Mouse (Mus musculus) frontal cortex, adult (tissue): ENCODE data around the gene Yeats2.

ENCODE experiments used
- ATAC-seq: cut with Nextera tagmentation; 2 replicates; pipeline ENCODE4 v1.9.2; 2017; ENCODE audit warnings: mild to moderate bottlenecking, moderate library complexity, mixed read lengths; ENCODE audit not compliant: low TSS enrichment

Yeats2 gene

DNA sequence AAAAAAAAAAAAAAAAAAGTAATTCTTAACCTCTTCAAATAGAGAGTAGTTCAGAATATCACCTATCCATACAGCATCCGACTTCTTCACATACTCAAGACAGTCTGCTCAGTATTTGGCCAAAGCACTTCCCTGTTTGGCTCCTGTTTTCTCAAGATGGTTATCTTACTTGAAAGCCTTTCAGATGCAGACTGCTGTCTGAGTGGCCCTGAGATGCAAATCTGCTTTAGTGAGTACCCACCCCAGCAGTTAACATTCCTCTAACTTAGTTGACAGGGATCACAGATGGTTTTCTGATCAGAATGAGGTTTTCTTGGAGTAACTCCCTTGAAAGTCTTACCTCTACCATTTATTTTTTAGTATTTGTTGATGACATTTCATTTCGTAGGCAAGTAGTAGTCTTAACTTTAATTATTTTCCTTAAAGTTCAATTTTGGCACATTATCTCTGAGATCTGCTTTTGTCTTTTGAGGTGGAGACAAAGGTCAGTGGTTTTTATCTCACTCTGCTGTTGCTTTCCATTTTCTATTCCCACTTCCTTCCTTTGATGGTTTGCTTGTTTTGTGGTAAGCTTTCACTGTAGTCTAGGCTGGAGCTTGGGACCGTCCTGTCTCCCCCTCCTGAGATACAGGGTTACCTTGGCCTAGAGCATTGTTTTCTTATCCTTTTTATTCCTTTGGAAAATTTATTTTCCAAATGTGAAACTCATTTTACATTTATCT, 50.5 kb downstream of the Yeats2 start:
- no peak for ATAC-seq

GRCm38 (mm10) chr16:20192043-20192442, 51.2 kb downstream of the Yeats2 start:
- ATAC-seq: no peak

GRCm38 (mm10) chr16:20195546-20195945, 54.7 kb downstream of the Yeats2 start:
- ATAC-seq: no peak

DNA sequence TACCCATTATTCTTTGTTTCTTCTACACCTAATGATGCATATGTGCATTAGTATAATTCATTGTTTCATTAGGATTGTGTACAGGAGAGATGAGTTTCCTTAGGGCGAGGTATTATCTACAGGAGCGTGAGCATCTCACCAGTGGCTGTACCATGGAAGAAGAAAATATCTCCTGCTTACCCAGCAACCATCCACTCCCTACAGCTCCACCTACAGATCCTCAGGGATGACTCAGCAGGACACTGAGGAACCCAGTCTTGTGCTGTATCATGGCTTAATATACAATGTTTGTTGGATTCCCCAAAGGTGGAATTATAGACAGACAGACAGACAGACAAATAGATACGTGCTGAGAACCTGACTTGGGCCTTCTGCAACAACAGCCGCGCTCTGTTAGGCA, 56.1 kb downstream of the Yeats2 start:
- ATAC-seq: peak; percentile 86; the same call in 1 of the 2 replicates

DNA sequence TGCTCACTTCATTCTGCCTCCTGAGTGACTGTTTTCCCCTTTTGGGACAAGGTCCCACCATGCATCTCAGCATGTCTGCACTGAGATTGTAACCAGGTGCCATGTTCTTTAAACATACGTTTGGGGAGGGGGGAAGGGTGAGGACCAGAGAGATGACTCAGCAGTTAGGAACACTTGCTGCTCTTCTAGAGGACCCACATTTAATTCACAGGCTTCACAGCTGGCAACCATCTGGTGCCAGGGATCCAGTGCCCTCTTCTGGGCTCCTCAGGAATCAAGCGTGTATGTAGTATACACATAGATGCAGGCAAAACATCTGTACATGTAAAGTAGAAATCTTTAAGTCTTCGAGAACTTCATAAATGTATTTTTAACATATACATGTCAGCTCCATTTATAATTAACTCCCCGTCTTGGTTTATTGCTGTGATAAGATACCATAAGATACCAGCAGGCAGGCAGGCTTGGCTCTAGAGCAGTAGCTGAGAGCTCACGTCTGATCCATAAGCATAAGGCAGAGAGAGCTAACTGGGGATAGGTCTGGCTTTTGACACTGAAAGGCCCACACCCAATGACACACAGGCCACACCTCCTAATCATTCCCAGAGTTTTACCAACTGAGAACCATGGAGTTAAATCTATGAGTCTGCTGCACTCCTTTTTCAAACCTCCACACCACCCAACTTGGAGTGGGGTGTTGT, 58.8 kb downstream of the Yeats2 start:
- ATAC-seq: no peak

DNA sequence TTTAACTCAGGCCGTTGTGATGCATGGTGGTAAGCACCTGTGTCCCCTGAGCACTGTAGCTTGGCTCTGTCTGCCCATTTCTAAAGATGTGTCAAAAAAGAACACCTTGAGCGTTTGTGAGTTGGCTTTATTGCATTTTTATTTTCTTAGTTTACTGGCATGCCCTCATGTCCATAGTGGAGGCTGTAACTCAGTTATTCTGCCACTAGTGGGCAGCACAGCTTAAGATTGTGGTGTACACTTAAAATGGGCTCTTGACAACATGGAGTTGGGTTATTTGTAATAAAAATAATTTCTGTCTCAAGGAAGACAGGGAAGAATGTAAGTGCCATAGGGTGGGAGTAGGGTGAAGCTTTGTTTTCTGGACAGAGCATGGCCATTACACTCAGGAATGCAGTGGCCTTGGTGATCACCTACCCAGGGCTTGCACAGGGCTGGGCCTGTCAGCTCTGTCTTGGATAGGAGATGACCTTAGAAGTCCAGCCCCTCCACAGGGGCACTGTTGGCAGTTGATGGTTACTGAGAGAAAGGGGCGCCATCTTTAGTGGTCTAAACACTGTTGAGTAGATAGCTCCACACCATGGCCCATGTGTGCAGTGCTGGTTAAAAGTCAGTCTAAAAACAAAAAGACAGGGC, 72.8 kb downstream of the Yeats2 start:
- 0 out of 2 replicates have a peak, but pooled peaks have one; percentile 57 for ATAC-seq

DNA sequence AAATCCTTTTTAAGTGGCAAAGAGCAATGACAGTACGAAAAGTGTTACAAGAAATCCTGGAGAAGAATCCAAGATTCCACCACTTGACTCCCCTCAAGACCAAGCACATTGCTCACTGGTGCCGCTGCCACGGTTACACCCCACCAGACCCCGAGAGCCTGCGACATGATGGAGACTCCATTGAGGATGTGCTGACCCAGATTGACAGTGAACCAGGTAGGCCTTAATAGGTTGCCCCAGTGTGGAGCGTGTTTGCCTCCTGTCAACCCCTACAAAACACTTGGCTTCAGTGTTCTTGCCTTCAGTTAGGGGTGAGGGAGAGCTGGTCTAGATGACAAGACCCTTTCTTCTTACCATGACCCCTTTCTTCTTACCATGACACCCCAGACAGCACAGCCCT, 81.9 kb downstream of the Yeats2 start:
- ATAC-seq: no peak

- no peak for ATAC-seq
Measured at GRCm38 (mm10) chr16:20226676-20227075, 85.8 kb downstream of the Yeats2 start.

DNA sequence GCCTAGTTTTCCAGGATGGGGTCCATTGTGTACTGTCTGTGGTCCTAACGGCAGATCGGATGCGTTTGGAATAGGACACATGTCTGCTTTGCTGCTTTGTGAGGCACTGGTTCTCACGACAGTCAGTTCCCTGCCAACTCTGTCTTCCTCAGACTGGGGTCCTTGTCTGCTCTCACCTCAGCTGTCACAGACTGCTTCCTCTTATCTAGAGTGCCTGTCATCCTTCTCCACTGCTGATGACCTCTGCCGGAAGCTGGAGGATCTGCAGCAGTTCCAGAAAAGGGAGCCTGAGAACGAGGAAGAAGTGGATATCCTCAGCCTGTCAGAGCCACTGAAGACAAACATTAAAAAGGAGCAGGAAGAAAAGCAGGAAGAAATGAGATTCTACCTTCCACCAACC, 86.6 kb downstream of the Yeats2 start:
- ATAC-seq: peak; percentile 66; the same call in 1 of the 2 replicates

DNA sequence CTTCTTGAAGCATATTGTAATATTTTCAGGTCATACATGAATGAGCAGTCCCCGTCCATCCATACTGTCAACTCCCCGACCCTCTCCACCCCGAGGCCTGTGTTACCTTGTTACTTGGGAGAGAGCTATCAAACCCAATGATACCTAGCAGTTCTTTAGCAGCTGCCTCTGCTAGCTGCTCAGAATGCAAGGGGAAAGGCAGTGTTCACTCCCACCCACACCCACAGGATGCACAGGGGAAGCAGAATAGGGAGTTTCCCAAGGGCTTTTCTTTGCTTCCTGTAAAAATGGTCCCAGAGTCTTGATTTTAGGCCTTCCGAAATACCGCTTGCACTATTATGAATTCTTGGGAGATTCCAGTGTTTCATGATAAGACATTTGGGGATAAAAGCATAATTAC, 87.3 kb downstream of the Yeats2 start:
- ATAC-seq: peak; percentile 76

DNA sequence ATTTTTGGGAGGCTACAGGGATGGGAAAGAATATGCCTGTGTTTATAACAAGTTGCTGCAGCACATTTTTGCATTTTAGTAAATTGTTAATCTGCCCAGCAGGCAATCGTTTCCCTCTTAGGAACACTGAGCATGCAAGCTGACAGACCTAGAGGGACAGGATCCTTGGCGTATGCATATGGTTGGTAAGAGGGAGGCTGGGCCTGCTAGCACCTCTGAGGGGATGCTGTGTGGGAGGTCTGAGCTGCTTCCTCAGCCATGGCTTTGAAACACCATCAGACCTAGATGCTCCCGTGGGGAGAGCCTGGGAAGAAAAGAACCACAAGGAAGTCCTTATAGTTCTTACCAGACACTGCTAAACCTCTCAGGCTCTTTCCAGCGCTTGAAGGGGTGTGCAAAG, 93.5 kb downstream of the Yeats2 start:
- peak; percentile 50 for ATAC-seq

DNA sequence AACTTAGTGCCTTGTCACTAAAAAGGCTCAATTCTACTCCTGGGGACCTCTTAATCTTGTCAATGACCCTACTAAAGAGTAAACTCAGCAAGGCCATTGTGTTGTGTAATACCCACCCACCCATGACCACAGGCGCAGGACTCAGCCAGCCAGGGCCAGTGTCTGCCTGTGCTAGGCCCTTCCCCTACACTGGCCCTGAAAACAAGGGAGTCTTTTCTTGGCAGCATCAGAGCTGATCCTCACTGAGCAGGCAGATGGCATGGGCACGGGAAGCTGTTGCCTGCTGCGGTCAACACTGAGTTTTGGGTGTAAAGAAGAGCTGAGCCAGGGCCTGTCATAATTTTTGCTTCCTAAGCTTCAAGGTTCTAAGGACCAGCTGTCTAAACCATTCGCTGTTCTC, 96.6 kb downstream of the Yeats2 start:
- peak; percentile 63 for ATAC-seq

DNA sequence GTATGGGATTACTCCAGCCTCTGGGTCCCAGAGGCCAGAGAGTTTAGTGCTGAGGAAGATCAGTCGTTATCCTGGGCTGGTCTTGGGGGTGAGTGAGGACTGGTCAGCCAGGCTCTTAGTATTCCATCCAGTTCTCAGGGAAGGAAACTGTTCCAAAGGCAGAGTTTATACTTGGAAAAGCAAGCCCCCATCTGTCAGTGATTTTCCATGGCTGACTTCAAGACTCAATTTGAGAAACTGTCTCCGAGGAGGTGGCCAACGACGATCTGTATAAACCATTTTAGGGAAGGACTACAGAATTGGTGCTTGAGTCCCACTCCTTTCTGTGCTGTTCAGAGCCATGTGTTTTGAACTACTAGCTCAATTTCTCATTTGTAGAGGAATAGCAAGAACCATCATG, 97.8 kb downstream of the Yeats2 start:
- no peak for ATAC-seq

GRCm38 (mm10) chr16:20240468-20241414, 99.9 kb downstream of the Yeats2 start, which contains the start of gene Map6d1:
TSS of gene Map6d1 (minus strand) at chr16:20241358.
- ATAC-seq: peak; percentile 53

DNA sequence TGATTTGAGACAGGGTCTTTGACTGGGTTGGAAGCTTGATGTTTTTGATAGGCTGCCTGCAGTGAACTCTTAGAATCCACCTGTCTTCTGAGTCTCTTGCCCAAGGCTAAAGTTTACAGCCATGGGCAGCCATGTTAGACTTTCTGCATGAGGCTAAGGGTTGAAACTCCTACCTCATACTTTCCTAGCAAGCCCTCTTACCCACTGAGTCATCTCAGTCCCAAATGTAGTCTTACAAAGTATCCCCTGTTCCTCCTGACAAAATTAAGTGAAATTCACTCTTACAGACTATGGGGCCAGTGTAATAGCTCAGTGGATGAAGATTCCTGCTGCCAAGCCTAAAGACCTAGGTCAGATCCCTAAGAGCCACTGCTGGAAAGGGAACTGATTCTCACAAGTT, 106.2 kb downstream of the Yeats2 start:
- no peak for ATAC-seq

DNA sequence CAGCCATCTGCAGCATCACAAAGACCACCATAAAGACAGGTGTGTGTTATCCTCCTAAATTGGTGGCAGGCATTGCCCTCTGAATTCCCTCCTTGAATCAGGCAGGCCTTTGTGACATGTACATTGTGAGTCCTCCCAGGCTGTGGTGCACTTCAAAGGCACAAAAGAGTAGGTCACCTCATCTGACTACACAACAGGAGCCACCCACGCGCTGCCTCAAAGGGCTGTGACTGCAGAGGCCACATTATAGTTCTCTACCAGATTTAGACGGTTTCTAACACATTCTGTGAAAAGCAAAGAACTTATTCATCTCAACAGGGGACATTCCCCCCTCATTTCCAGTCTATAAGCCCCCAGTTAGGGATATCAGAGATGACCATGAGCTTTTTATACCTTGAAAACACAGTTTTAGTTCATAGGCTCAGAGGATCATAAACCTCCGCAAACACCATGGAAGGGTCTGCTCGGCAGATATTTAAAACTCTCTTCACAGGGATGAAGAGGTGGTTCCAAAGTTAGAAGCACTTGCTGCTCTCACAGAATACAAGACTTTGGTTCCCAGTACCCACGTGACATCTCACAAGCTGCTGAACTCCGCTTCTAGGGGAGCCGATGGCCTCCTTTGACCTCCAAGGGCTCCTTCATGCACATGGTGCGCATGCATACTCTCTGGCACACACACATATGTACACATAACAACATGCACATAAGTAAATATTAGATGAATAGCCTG, 107.7 kb downstream of the Yeats2 start:
- ATAC-seq: peak; percentile 91

- ATAC-seq: no peak
Measured at GRCm38 (mm10) chr16:20257926-20258325, 117.1 kb downstream of the Yeats2 start.

DNA sequence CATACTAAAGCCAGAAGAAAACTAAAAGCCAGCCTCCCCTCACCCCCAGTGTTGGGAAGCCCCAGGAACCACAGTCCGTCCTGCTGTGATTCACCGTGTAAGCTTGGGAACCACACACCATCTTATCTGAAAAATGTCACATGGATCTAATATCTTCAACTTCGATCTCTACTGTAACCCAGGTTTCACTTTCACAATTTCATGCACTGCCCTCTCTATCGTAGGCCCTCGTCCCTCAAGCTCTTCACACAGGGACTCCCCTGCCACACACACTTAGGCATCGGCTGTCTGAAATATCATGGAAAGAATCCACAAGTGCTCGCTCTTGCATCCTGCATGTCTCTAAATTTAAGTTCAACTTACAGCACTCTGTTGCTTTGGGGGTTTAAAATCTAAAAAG, 124.2 kb downstream of the Yeats2 start:
- no peak for ATAC-seq

- no peak for ATAC-seq
Measured at GRCm38 (mm10) chr16:20271339-20271738, 130.5 kb downstream of the Yeats2 start.

GRCm38 (mm10) chr16:20272994-20273393, 132.1 kb downstream of the Yeats2 start:
- no peak for ATAC-seq

DNA sequence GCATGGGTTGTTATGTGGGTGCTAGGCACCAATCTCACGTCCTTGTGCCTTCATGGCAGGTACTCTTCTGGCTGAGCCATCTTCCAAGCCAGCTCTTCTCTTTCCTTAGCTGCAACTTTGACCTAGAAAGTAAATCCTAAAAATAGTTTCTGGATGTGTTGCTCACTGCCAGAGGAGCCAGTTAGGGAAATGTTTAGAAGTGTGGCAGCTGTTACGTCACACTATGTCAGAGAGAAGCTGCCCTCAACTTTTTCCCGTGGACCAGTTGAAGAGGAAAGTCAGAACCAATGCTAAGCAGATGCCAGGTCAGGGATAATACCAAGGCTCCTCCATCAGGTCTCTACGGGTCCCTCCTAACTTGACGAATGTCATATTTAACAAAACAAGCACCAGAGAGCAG, 138.5 kb downstream of the Yeats2 start:
- ATAC-seq: no peak
